Mouse (Mus musculus) spleen, adult 12 weeks (tissue): Measurements from ENCODE around the gene Vmac.

Experiments
- DNase-seq: peaks from one replicate; pipeline ENCODE4 v3.0.0; 2022; ENCODE audit warnings: low spot score

Gene Vmac

GRCm38 (mm10) chr17:56717363-56718058 lies at the start of gene Vmac, which contains the start of gene Ndufa11:
TSS of gene Vmac (minus strand) at chr17:56718022.
TSS of gene Ndufa11 (plus strand) at chr17:56717767.
- DNase-seq: peak; percentile 91

- no peak for DNase-seq
These were observed 49.0 kb upstream of the Vmac start for GRCm38 (mm10) chr17:56766631-56767405.

GRCm38 (mm10) chr17:56765431-56765830 lies 47.6 kb upstream of the Vmac start:
- DNase-seq: no peak

- DNase-seq: peak; percentile 87
These were observed 46.9 kb upstream of the Vmac start, which contains the start of gene Dus3l for GRCm38 (mm10) chr17:56764474-56765354. TSS of gene Dus3l (plus strand) at chr17:56764757.

GRCm38 (mm10) chr17:56763741-56764250 lies 46.0 kb upstream of the Vmac start:
- no peak for DNase-seq

GRCm38 (mm10) chr17:56762769-56763731 lies 45.2 kb upstream of the Vmac start:
- peak; percentile 72 for DNase-seq

- DNase-seq: peak; percentile 80
These were observed 44.2 kb upstream of the Vmac start for GRCm38 (mm10) chr17:56761991-56762410.

GRCm38 (mm10) chr17:56761077-56761476 lies 43.3 kb upstream of the Vmac start:
- no peak for DNase-seq

- no peak for DNase-seq
These were observed 41.4 kb upstream of the Vmac start for GRCm38 (mm10) chr17:56759261-56759660.

GRCm38 (mm10) chr17:56758132-56758531 lies 40.3 kb upstream of the Vmac start:
- peak; percentile 64 for DNase-seq

- DNase-seq: peak; percentile 78
These were observed 39.7 kb upstream of the Vmac start, which contains the start of gene Nrtn for GRCm38 (mm10) chr17:56757416-56758123. TSS of gene Nrtn (minus strand) at chr17:56757530.

- DNase-seq: no peak
These were observed 39.0 kb upstream of the Vmac start for GRCm38 (mm10) chr17:56756703-56757399.

GRCm38 (mm10) chr17:56754271-56755185 lies 36.7 kb upstream of the Vmac start:
- DNase-seq: no peak

GRCm38 (mm10) chr17:56753452-56753851 lies 35.6 kb upstream of the Vmac start:
- no peak for DNase-seq

- no peak for DNase-seq
These were observed 33.7 kb upstream of the Vmac start for GRCm38 (mm10) chr17:56751404-56752072.

- no peak for DNase-seq
These were observed 26.4 kb upstream of the Vmac start for GRCm38 (mm10) chr17:56744173-56744572.

GRCm38 (mm10) chr17:56740788-56741160 lies 23.0 kb upstream of the Vmac start:
- DNase-seq: no peak
